Mouse (Mus musculus): ENCODE data around the gene Shisal2b. TPM values are rescaled to one million over a fixed set of nuclear protein-coding genes. Genes with fewer than 3 reads are reported as not detected.

Shisal2b gene
- polyA plus RNA-seq (2021; fragmentation: Nextera tagmentation) = 0.99 and 1.1 TPM in 2 replicates
- long read RNA-seq, experiment 1, partial matches to known transcripts = 0 of 1 reads
- long read RNA-seq, experiment 1, other reads (novel, unspliced or antisense) = 0 of 1 reads
- long read RNA-seq, experiment 2 = 0 reads

DNA sequence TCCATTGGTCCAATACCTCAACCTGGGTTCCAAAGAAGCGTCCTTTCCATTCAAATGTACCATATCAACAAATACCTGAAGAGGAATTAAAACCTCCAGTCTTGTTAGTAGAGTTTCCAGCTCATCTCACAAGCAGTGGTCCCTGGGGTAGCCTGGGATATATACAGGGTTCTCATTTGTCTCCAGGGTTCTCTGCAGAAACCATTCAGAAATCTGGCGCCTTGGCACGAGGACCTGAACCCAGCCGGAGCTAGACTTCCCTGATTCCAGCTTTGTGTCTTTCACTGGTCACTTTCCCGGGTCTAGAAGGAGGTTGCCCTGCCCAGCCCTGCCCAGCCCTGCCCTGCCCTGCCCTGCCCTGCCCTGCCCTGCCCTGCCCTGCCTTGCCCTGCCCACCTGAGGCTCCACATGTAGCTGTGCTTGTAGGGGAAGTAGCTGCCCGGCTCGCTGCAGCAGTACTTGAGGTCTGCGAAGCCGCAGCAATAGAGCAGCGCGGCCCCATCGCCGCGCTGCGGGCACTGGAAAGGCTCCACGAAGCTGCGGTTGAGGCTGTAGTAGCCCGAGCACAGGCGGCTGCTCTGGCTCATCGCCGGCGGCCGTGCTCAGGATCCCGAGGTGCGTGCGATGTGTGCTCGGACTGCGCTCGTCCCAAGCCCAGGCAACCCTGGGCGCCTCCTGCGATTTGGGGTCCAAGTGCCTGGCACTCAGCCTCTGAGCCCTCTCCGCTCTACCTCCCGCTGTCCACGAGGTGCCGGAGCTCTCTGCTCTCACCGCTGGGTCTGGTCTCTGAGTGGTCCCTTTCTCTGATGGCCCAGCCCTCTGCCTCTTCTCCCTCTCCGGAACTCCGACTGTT, at the start of gene Shisal2b:
Gene Shisal2b, minus strand, starts transcription at position 767 of the 853 bp plus-strand sequence.

DNA sequence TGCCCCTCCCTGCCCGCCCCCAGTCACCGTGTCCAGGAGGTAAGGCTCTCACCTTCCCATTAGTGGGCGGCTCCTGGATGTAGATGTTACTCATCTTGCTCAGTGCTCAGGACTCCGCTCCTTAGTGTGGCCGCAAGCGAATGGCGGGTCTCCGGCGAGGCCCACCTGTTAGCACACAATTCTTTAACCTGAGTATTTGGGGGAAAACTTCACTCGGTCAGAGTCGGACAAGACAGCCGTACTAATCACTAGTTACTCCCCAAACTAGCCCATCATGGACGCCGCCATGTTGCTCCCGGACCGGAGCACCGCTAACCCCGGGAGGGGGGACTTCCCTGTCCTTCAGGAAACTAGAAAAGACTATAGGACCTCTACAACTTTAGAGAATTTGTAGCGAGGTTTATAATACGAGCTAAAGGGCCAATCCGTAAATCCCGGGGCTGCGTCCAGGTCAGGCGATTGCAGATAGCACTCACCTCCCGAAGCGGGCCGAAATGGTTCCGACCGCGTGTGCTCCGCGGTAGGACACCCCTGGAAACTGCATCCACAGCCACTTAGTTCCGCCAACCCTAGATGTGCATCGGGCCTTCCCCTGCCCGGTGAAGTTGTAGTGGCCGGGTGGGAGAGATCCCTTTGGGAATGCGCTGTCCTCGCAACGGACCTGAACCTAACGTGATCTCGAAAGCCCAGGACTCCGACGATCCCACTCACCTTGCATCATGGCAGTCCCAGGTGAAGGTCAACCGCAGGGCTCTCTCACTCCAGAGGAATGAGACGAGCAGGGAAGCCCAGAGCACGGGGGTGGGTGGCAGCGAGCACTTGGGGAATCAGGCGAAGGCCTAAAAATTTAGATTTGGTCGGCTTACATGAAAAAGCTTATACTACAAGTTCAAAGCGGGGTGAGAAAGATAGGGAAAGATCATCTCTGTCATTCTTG, 46.8 kb downstream of the Shisal2b start, which contains the start of gene Cwc27:
Gene Cwc27, minus strand, starts transcription at position 508 of the 937 bp plus-strand sequence.

Other genes starting within 250 kb of the Shisal2b start
- gene Srek1ip1, start 71.4 kb downstream of the Shisal2b start, polyA plus RNA-seq (2021; fragmentation: Nextera tagmentation) = 13.7 and 16.5 TPM in 2 replicates
- 11.6 and 13.5 TPM in 2 replicates for gene Cwc27, start 46.8 kb downstream of the Shisal2b start, polyA plus RNA-seq (2021; fragmentation: Nextera tagmentation)
- gene Rgs7bp, start 191.0 kb upstream of the Shisal2b start, polyA plus RNA-seq (2021; fragmentation: Nextera tagmentation) = 45.2 and 51.2 TPM in 2 replicates
- not detected in 2 replicates for gene 4933425L06Rik, start 218.2 kb upstream of the Shisal2b start, polyA plus RNA-seq (2021; fragmentation: Nextera tagmentation)

Measured in layer of hippocampus, adult 6 months (tissue).